Mouse (Mus musculus): ENCODE measurements at regions not wholly inside any gene's neighbourhood (a gene's known extent, or its start where the extent isn't known, plus 50 kb on each side); places are given as distances from the start of the nearest gene placed in this dataset.

GRCm38 (mm10) chr19:15469541-15469940 lies 477.6 kb downstream of the Psat1 start:
- H3K79me2 ChIP-seq (ENCODE audit: control insufficient read depth, insufficient read depth), result no peaks in the 10 kb centered on the region
- TF ChIP-seq E2F4 (IDR thresholded peaks at IDR 0.05; ENCODE audit: insufficient read depth), result no peak
- TF ChIP-seq TCF3 (IDR thresholded peaks at IDR 0.05; ENCODE audit: insufficient read length, low read depth), result no peak
- no peak for TF ChIP-seq USF1 (IDR thresholded peaks at IDR 0.05; ENCODE audit: low read depth)
- no peak for TF ChIP-seq TCF12 (IDR thresholded peaks at IDR 0.05; ENCODE audit: insufficient read depth, poor library complexity, severe bottlenecking)
- no peak overlapping the region for H3K4me2 ChIP-seq (ENCODE audit: low read depth)
- no peak overlapping the region for H3K4me3 ChIP-seq
- H3K27me3 ChIP-seq (ENCODE audit: control insufficient read depth, insufficient read depth, insufficient read length), result no peaks in the 10 kb centered on the region
- H3K36me3 ChIP-seq (ENCODE audit: control insufficient read depth, insufficient read depth), result no peaks in the 10 kb centered on the region
- H3ac ChIP-seq (ENCODE audit: control insufficient read depth, insufficient read length), result no peak overlapping the region

GRCm38 (mm10) chr19:15466713-15467112 lies 480.4 kb downstream of the Psat1 start:
- H3K36me3 ChIP-seq (ENCODE audit: control insufficient read depth, insufficient read depth), result no peaks in the 10 kb centered on the region
- H3ac ChIP-seq (ENCODE audit: control insufficient read depth, insufficient read length), result no peak overlapping the region
- no peak overlapping the region for H3K4me2 ChIP-seq (ENCODE audit: low read depth)
- H3K4me3 ChIP-seq, result no peak overlapping the region
- TF ChIP-seq POLR2A (IDR thresholded peaks at IDR 0.05; ENCODE audit: insufficient read length, low read depth), result no peak
- TF ChIP-seq E2F4 (IDR thresholded peaks at IDR 0.05; ENCODE audit: insufficient read depth), result no peak
- no peak for TF ChIP-seq USF1 (IDR thresholded peaks at IDR 0.05; ENCODE audit: low read depth)
- no peak for TF ChIP-seq TCF12 (IDR thresholded peaks at IDR 0.05; ENCODE audit: insufficient read depth, poor library complexity, severe bottlenecking)
- no peak for TF ChIP-seq MYOD1 (IDR thresholded peaks at IDR 0.05; ENCODE audit: control insufficient read depth in 1 of 3, insufficient read length in 2 of 3, low read depth in 2 of 3)
- no peak for TF ChIP-seq MAX (IDR thresholded peaks at IDR 0.05; ENCODE audit: low read depth)
- no peak for TF ChIP-seq MYOG (IDR thresholded peaks at IDR 0.05; ENCODE audit: control insufficient read depth in 1 of 3, insufficient read depth in 1 of 3, insufficient read length in 2 of 3, low read depth in 2 of 3)
- TF ChIP-seq REST (IDR thresholded peaks at IDR 0.05; ENCODE audit: insufficient read depth, insufficient read length), result no peak
- TF ChIP-seq TCF3 (IDR thresholded peaks at IDR 0.05; ENCODE audit: insufficient read length, low read depth), result no peak
- no peaks in the 10 kb centered on the region for H3K79me2 ChIP-seq (ENCODE audit: control insufficient read depth, insufficient read depth)
- H3K27me3 ChIP-seq (ENCODE audit: control insufficient read depth, insufficient read depth, insufficient read length), result no peaks in the 10 kb centered on the region

GRCm38 (mm10) chr19:15465063-15465760 lies 481.9 kb downstream of the Psat1 start:
- Histone ChIP-seq H3ac (ENCODE audit: control insufficient read depth, insufficient read length) (no peak overlapping the region), H3K4me2 (ENCODE audit: low read depth) (no peak overlapping the region), H3K79me2 (ENCODE audit: control insufficient read depth, insufficient read depth) (no peaks in the 10 kb centered on the region), H3K36me3 (ENCODE audit: control insufficient read depth, insufficient read depth) (no peaks in the 10 kb centered on the region), H3K27me3 (ENCODE audit: control insufficient read depth, insufficient read depth, insufficient read length) (no peaks in the 10 kb centered on the region), H3K4me3 (no peak overlapping the region)
- no peak for TF ChIP-seq E2F4 (IDR thresholded peaks at IDR 0.05; ENCODE audit: insufficient read depth)
- TF ChIP-seq CEBPB (IDR thresholded peaks at IDR 0.05; ENCODE audit: insufficient read depth, poor library complexity, severe bottlenecking), result no peak
- no peak for TF ChIP-seq MYOG (IDR thresholded peaks at IDR 0.05; ENCODE audit: control insufficient read depth in 1 of 3, insufficient read depth in 1 of 3, insufficient read length in 2 of 3, low read depth in 2 of 3)
- TF ChIP-seq POLR2A (IDR thresholded peaks at IDR 0.05; ENCODE audit: insufficient read length, low read depth), result no peak
- no peak for TF ChIP-seq TCF12 (IDR thresholded peaks at IDR 0.05; ENCODE audit: insufficient read depth, poor library complexity, severe bottlenecking)
- TF ChIP-seq REST (IDR thresholded peaks at IDR 0.05; ENCODE audit: insufficient read depth, insufficient read length), result no peak
- no peak for TF ChIP-seq SRF (IDR thresholded peaks at IDR 0.05; ENCODE audit: control insufficient read depth, insufficient read length, low read depth)
- no peak for TF ChIP-seq MAX (IDR thresholded peaks at IDR 0.05; ENCODE audit: low read depth)
- no peak for TF ChIP-seq MYOD1 (IDR thresholded peaks at IDR 0.05; ENCODE audit: control insufficient read depth in 1 of 3, insufficient read length in 2 of 3, low read depth in 2 of 3)
- no peak for TF ChIP-seq USF1 (IDR thresholded peaks at IDR 0.05; ENCODE audit: low read depth)
- TF ChIP-seq TCF3 (IDR thresholded peaks at IDR 0.05; ENCODE audit: insufficient read length, low read depth), result no peak
- TF ChIP-seq POLR2AphosphoS2 (IDR thresholded peaks at IDR 0.05; ENCODE audit: insufficient read length, low read depth), result no peak

DNA sequence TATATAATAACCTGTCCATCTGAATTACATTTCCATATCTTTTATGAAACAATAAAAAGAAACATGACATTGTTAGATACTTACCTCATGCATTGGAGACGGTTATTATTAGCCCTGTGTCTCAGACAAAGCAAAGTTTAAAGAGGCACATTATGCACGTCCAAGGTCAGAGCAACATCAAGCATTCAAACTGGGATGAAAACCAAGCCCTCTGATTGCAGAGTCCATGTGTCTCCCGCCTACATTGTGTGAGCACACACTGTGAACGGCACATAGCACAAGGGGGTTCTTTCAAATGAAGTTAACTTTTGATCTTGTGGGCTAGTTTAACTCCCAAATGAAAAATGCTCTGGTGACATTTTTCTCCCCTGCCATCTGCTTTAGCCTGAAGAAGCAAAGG lies 489.3 kb downstream of the Psat1 start:
- no peaks in the 10 kb centered on the region for H3K36me3 ChIP-seq (ENCODE audit: control insufficient read depth, insufficient read depth)
- no peak overlapping the region for H3K4me3 ChIP-seq
- H3K79me2 ChIP-seq (ENCODE audit: control insufficient read depth, insufficient read depth), result no peaks in the 10 kb centered on the region
- peak overlapping the region; percentile 62 for H3K4me2 ChIP-seq (ENCODE audit: low read depth)
- TF ChIP-seq TCF3 (IDR thresholded peaks at IDR 0.05; ENCODE audit: insufficient read length, low read depth), result no peak
- TF ChIP-seq MYOD1 (IDR thresholded peaks at IDR 0.05; ENCODE audit: control insufficient read depth in 1 of 3, insufficient read length in 2 of 3, low read depth in 2 of 3), result no peak
- no peak for TF ChIP-seq REST (IDR thresholded peaks at IDR 0.05; ENCODE audit: insufficient read depth, insufficient read length)
- TF ChIP-seq USF1 (IDR thresholded peaks at IDR 0.05; ENCODE audit: low read depth), result no peak
- no peak for TF ChIP-seq SRF (IDR thresholded peaks at IDR 0.05; ENCODE audit: control insufficient read depth, insufficient read length, low read depth)
- TF ChIP-seq POLR2A (IDR thresholded peaks at IDR 0.05; ENCODE audit: insufficient read length, low read depth), result no peak
- no peak for TF ChIP-seq CEBPB (IDR thresholded peaks at IDR 0.05; ENCODE audit: insufficient read depth, poor library complexity, severe bottlenecking)
- TF ChIP-seq MAX (IDR thresholded peaks at IDR 0.05; ENCODE audit: low read depth), result no peak
- no peak for TF ChIP-seq POLR2AphosphoS2 (IDR thresholded peaks at IDR 0.05; ENCODE audit: insufficient read length, low read depth)
- TF ChIP-seq E2F4 (IDR thresholded peaks at IDR 0.05; ENCODE audit: insufficient read depth), result no peak
- TF ChIP-seq MYOG (IDR thresholded peaks at IDR 0.05; ENCODE audit: control insufficient read depth in 1 of 3, insufficient read depth in 1 of 3, insufficient read length in 2 of 3, low read depth in 2 of 3), result no peak
- no peak for TF ChIP-seq TCF12 (IDR thresholded peaks at IDR 0.05; ENCODE audit: insufficient read depth, poor library complexity, severe bottlenecking)
- H3ac ChIP-seq (ENCODE audit: control insufficient read depth, insufficient read length), result no peak overlapping the region
- no peaks in the 10 kb centered on the region for H3K27me3 ChIP-seq (ENCODE audit: control insufficient read depth, insufficient read depth, insufficient read length)
